Mouse (Mus musculus) megakaryocyte, adult 5-6 weeks (primary cell): ENCODE data around the gene Tpm1. TPM values are rescaled to one million over a fixed set of nuclear protein-coding genes. Genes with fewer than 3 reads are reported as not detected.

Experiments used
- ATAC-seq: 2 replicates; pipeline ENCODE4 v1.8.0; 2016; ENCODE audit warnings: mild to moderate bottlenecking, inconsistent platforms; ENCODE audit not compliant: poor library complexity, severe bottlenecking
- total RNA-seq, 2 experiments: library from RNA; stranded (forward) in 1 of 2; stranded (reverse) in 1 of 2; fragments of 153-499, 151-499 nt in 1 of 2; fragments of 221-1000, 200-1000 nt in 1 of 2; gene quantifications; 2 replicates each; pipeline versions ENCODE4 v1.2.3 to v1.2.4; 2015 to 2017

The Tpm1 gene
- total RNA-seq, 2 experiments from 2014 or later, result 27.3 to 34.1 TPM

GRCm38 (mm10) chr9:66988888-66989414 is 60.3 kb downstream of the Tpm1 start:
- ATAC-seq, result no peak

- no peak for ATAC-seq
Observed at GRCm38 (mm10) chr9:66988198-66988887, 60.9 kb downstream of the Tpm1 start.

GRCm38 (mm10) chr9:66985377-66985776 is 63.8 kb downstream of the Tpm1 start:
- peak; percentile 70 for ATAC-seq

DNA sequence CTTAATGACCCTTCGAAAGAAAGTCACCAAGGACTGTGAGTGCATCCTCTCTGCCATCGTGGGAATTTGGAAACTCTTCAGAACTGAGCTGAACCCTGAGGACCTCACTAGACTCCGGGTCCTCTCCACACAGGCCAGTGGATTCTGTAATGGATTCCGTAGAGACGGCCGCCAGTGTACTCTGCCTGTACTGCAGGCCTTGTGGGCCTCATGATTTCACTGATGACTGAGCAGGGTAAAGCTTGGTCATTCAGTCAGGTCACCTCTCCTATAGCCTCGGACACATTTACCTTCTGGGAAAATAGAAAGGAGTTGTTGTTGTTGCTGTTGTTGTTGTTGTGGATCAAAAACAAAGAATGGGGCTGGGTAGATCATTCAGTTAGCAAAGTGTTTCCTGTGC is 67.1 kb downstream of the Tpm1 start:
- no peak for ATAC-seq

GRCm38 (mm10) chr9:66980458-66980857 is 68.7 kb downstream of the Tpm1 start:
- ATAC-seq, result peak; percentile 81

- ATAC-seq, result no peak
Observed at GRCm38 (mm10) chr9:66978468-66978867, 70.7 kb downstream of the Tpm1 start.

DNA sequence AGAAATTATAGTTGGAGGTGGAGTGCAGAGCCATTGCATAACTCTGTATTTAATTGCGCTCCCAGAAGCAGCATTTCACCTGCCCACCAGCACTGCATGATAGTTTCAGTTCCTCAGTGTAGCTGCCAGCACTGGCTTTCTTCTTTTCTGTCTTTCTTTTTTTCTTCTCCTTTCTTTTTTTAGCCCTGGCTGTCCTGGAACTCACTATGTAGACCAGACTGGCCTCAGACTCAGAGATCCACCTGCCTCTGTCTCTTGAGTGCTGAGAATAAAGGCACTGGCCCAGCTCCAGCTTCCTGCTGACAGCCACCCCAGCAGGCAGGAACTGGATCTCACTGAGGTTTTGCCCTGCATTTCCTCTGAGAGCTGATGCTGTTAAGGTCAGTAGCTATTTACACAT is 71.2 kb downstream of the Tpm1 start:
- no peak for ATAC-seq

DNA sequence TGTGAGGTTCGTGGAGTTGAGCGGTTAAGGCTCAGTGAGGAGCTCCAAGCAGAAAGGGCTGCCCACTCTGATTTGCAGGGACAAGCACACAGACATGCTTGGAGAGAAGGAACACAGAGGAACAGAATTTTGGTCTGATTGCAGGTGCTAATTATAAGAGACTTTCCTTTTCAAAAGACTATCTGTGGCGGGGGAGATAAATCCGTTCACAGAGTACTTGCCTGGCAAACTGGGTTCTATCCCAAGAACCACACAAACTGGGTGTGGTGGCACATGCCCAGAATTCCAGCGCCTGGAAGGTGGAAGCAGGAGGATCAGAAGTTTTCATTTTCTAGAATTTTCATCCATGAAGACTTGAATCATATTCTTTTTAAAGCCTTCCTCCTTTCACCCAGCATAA is 72.1 kb downstream of the Tpm1 start:
- no peak for ATAC-seq

DNA sequence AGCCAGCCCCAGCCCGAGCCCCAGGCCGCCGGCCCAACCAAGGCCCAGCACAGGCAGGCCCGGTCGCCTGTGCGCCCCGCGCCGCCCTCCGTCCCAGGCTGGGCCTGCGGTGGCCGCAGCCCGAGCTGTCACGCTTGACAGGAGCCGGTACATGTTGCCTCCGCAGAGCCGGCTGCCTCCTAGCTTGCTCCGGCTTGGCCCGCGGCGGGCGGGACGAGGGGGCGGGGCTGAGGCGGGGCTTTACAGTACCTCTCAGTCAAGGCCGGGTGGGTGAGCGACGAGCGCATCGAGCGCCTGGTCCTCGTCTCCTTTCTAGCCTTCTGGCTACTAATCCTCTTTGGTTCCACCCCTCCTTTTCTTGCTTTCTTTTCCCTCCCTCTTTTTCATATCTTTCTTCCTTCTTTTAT is 74.0 kb downstream of the Tpm1 start, which contains the start of gene Lactb:
Lactb (minus strand) TSS at position 246 of the 407 bp plus-strand sequence.
- peak; percentile 82 for ATAC-seq

DNA sequence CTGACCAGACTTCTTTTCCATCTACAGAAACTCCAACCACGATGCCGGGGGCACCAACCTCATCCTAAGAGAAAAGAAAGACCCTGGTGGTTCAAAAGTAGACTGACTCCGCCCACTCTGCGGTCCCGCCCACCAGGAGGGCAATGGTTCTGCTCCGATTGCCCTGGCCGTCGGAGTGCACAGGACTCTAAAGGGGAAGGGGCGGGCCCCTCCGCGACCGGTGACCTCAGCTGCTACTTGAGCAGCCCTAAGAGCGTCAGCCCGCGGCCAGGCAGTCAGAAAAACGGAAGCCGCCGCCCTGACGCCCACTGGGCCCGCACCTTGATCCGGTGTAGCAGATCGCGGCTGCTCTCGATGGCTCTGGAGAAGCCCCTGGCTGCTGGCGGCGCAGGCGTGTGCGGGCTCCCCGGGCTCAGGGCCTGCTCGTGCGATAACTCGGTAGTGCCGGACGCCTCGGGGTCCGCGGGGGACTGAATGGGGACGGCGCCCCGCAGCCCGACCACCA is 74.4 kb downstream of the Tpm1 start:
- peak; percentile 96 for ATAC-seq

Other genes starting within 250 kb of the Tpm1 start
- 25.0 and 31.4 TPM in 2 replicates for gene Aph1c, start 214.7 kb downstream of the Tpm1 start, total RNA-seq (2015)
- 8.4 and 9.6 TPM in 2 replicates for gene Aph1c, start 214.7 kb downstream of the Tpm1 start, total RNA-seq (2017)
- gene Rab8b, start 129.7 kb downstream of the Tpm1 start, total RNA-seq (2015), result 78.2 and 82.1 TPM in 2 replicates
- 141 and 154 TPM in 2 replicates for gene Rab8b, start 129.7 kb downstream of the Tpm1 start, total RNA-seq (2017)
- 368 and 391 TPM in 2 replicates for gene Rps27l, start 103.3 kb downstream of the Tpm1 start, total RNA-seq (2015)
- 149 and 154 TPM in 2 replicates for gene Rps27l, start 103.3 kb downstream of the Tpm1 start, total RNA-seq (2017)
- 52.5 and 58.1 TPM in 2 replicates for gene Lactb, start 73.9 kb downstream of the Tpm1 start, total RNA-seq (2015)
- gene Lactb, start 73.9 kb downstream of the Tpm1 start, total RNA-seq (2017), result 40.7 and 44.6 TPM in 2 replicates